Mouse (Mus musculus): ENCODE results near the gene Ccl4.

DNA sequence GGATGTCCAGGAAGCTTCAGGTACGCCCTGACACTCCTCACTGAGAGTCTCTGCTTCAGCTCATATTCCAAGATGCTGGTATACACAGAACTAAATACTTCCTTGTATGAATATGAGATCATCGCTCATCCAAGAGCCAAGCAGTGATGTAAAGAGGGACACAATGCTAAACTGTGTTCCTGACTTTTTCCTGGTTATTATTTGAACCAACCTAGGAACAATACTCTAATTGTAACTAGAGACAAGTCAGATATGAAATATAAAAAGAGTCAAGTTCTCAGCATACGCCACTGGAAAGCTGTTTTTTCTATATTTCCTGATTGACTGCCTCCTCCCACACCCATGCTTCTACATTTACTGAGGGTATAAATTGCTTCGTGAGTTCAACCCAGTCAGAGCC, 46.3 kb downstream of the Ccl4 start, which contains the start of gene Wfdc18:
- no peak for TF ChIP-seq CTCF (IDR thresholded peaks at IDR 0.05; ENCODE audit: low read depth, low read length)
- TF ChIP-seq POLR2A (IDR thresholded peaks at IDR 0.05; ENCODE audit: extremely low read depth, insufficient read depth, low read length) = no peak

Data from liver, adult 2 months (tissue).